Mouse (Mus musculus): ENCODE results near the gene Rps19.

DNA sequence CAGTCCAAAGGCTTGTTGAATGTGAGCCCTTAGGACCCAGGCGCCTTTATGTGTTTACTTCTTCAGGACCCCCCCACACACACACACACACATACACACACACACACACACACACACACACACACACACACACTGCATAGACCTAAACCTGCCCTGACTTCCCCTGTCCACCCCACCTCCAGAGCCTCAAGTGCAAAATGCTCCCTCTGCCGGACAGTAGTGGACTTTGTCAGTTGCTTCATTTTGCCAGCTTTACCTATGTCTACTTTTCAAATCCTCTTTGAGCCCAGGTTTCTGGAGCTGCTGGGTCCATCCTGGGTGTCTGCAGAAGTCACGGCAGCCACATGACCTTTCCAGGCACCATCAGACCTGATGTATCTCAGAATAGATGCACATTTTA, 20.8 kb downstream of the Rps19 start:
- TF ChIP-seq POLR2A (IDR thresholded peaks at IDR 0.05; ENCODE audit: low read depth, low read length) (no peak), CTCF (IDR thresholded peaks at IDR 0.05; ENCODE audit: extremely low read depth, insufficient read depth, insufficient read length, insufficient replicate concordance) (peak; percentile 59; the same call in 1 of the 2 replicates)
